Mouse (Mus musculus) CH12.LX (cell line): ENCODE results near the gene Thtpa. TPM values are rescaled to one million over a fixed set of nuclear protein-coding genes. Genes with fewer than 3 reads are reported as not detected.

ENCODE experiments used
- DNase-seq: peaks from one replicate; pipeline ENCODE4 v3.0.0-alpha.2; 2013; ENCODE audit errors: extremely low read depth
- H3K27ac ChIP-seq: 2 replicates; pipeline ENCODE4 v1.5.1; 2012; ENCODE audit warnings: low read depth, mild to moderate bottlenecking, control low read depth, moderate library complexity; ENCODE audit not compliant: insufficient read depth
- H3K27me3 ChIP-seq: replicated peaks from 2 replicates; pipeline ENCODE3; 2012; ENCODE audit warnings: inconsistent platforms
- H3K36me3 ChIP-seq, 2 experiments: replicated peaks in 1 of 2; 2 replicates each; pipeline versions ENCODE3 to v1.6.1; 2012; ENCODE audit warnings: inconsistent platforms in 1 of 2, low read length in 1 of 2, mild to moderate bottlenecking in 1 of 2, mixed read lengths in 1 of 2, moderate library complexity in 1 of 2; ENCODE audit not compliant: control insufficient read depth in 1 of 2, insufficient read depth in 1 of 2
- H3K4me1 ChIP-seq, 2 experiments: 2 replicates each; pipeline ENCODE4 v1.6.1; 2012; ENCODE audit warnings: inconsistent platforms in 1 of 2, moderate library complexity in 1 of 2; ENCODE audit not compliant: insufficient read depth in 2 of 2, control insufficient read depth in 1 of 2
- H3K4me2 ChIP-seq: 2 replicates; pipeline ENCODE4 v1.6.1; 2012; ENCODE audit warnings: low read depth, mild to moderate bottlenecking, control low read depth; ENCODE audit not compliant: poor library complexity, insufficient read depth, severe bottlenecking
- H3K4me3 ChIP-seq, 3 experiments: fragments of 150-350 bp in 1 of 3; sonication (generic) in 1 of 3; replicated peaks in 1 of 3; 2 replicates each; pipeline versions ENCODE3 to v1.5.1; 2011 to 2012; ENCODE audit warnings: low read depth in 2 of 3, low read length in 2 of 3, mild to moderate bottlenecking in 2 of 3, moderate library complexity in 2 of 3, control low read depth in 1 of 3, improper control_type of control experiment in 1 of 3, inconsistent platforms in 1 of 3, mixed read lengths in 1 of 3; ENCODE audit not compliant: poor library complexity in 1 of 3
- H3K79me2 ChIP-seq: replicated peaks from 2 replicates; pipeline ENCODE4 v1.6.1; 2012; ENCODE audit warnings: mild to moderate bottlenecking, moderate library complexity; ENCODE audit not compliant: control insufficient read depth, poor library complexity, insufficient read depth, severe bottlenecking; ENCODE audit errors: extremely low read depth
- H3K9ac ChIP-seq: 2 replicates; pipeline ENCODE4 v1.6.1; 2012; ENCODE audit warnings: low read depth, mild to moderate bottlenecking, control low read depth, moderate library complexity; ENCODE audit not compliant: insufficient read depth
- H3K9me3 ChIP-seq: replicated peaks from 2 replicates; pipeline ENCODE3; 2012; ENCODE audit warnings: low read length, inconsistent platforms, mixed read lengths
- BHLHE40 ChIP-seq: IDR thresholded peaks from 2 replicates; pipeline ENCODE4 v1.6.1; 2011; ENCODE audit warnings: mild to moderate bottlenecking, low read depth, low read length, improper control_type of control experiment
- CHD2 ChIP-seq: IDR thresholded peaks from 2 replicates; pipeline ENCODE4 v1.6.1; 2011; ENCODE audit warnings: low read length, improper control_type of control experiment
- CTCF ChIP-seq, 2 experiments: IDR thresholded peaks in 1 of 2; conservative IDR thresholded peaks in 1 of 2; 2 replicates each; pipeline ENCODE4 v1.5.1; 2011 to 2012; ENCODE audit warnings: low read depth in 2 of 2, low read length in 2 of 2, improper control_type of control experiment in 1 of 2, inconsistent platforms in 1 of 2, mild to moderate bottlenecking in 1 of 2, moderate library complexity in 1 of 2
- E2F4 ChIP-seq: IDR thresholded peaks from 2 replicates; pipeline ENCODE4 v1.6.1; 2011; ENCODE audit warnings: low read depth, low read length, improper control_type of control experiment; ENCODE audit not compliant: insufficient replicate concordance
- ELF1 ChIP-seq: IDR thresholded peaks from 2 replicates; pipeline ENCODE4 v1.6.1; 2014; ENCODE audit warnings: low read depth, mild to moderate bottlenecking, inconsistent platforms, low read length, improper control_type of control experiment
- ETS1 ChIP-seq: conservative IDR thresholded peaks from 2 replicates; pipeline ENCODE4 v1.6.1; 2012; ENCODE audit warnings: low read depth, mild to moderate bottlenecking, inconsistent platforms, low read length, improper control_type of control experiment, moderate library complexity
- GABPA ChIP-seq: IDR thresholded peaks from 2 replicates; pipeline ENCODE4 v1.6.1; 2012; ENCODE audit warnings: low read depth, low read length, improper control_type of control experiment, inconsistent platforms; ENCODE audit not compliant: insufficient replicate concordance
- HCFC1 ChIP-seq: IDR thresholded peaks from 2 replicates; pipeline ENCODE4 v1.6.1; 2012; ENCODE audit warnings: low read depth, mild to moderate bottlenecking, inconsistent platforms, low read length, improper control_type of control experiment
- JUND ChIP-seq: conservative IDR thresholded peaks from 2 replicates; pipeline ENCODE4 v1.6.1; 2011; ENCODE audit warnings: low read depth, low read length, improper control_type of control experiment
- KAT2A ChIP-seq: IDR thresholded peaks from 2 replicates; pipeline ENCODE4 v1.6.1; 2012; ENCODE audit warnings: low read length, improper control_type of control experiment, inconsistent platforms; ENCODE audit not compliant: insufficient replicate concordance
- MAFK ChIP-seq: IDR thresholded peaks from 2 replicates; pipeline ENCODE4 v1.6.1; 2011; ENCODE audit warnings: low read length, improper control_type of control experiment; ENCODE audit not compliant: insufficient replicate concordance
- MXI1 ChIP-seq: IDR thresholded peaks from 2 replicates; pipeline ENCODE4 v1.6.1; 2011; ENCODE audit warnings: mild to moderate bottlenecking, low read depth, low read length, improper control_type of control experiment
- MYC ChIP-seq: IDR thresholded peaks from 2 replicates; pipeline ENCODE4 v1.6.1; 2011; ENCODE audit warnings: low read depth, mild to moderate bottlenecking, improper control_type of control experiment, low read length
- PAX5 ChIP-seq: IDR thresholded peaks from 2 replicates; pipeline ENCODE4 v1.6.1; 2012; ENCODE audit warnings: low read length, inconsistent platforms, mixed read lengths
- POLR2A ChIP-seq: IDR thresholded peaks from 2 replicates; pipeline ENCODE4 v1.6.1; 2011; ENCODE audit warnings: low read depth, mild to moderate bottlenecking, improper control_type of control experiment, low read length
- POLR2AphosphoS2 ChIP-seq: IDR thresholded peaks from 2 replicates; pipeline ENCODE4 v1.6.1; 2011; ENCODE audit warnings: low read depth, low read length, improper control_type of control experiment
- RAD21 ChIP-seq: IDR thresholded peaks from 2 replicates; pipeline ENCODE4 v1.6.1; 2011; ENCODE audit warnings: low read depth, mild to moderate bottlenecking, low read length, improper control_type of control experiment, moderate library complexity
- SIN3A ChIP-seq: IDR thresholded peaks from 2 replicates; pipeline ENCODE4 v1.6.1; 2012; ENCODE audit warnings: low read length, improper control_type of control experiment, inconsistent platforms
- SMC3 ChIP-seq: IDR thresholded peaks from 2 replicates; pipeline ENCODE4 v1.6.1; 2011; ENCODE audit warnings: low read depth, low read length, improper control_type of control experiment
- TCF12 ChIP-seq: IDR thresholded peaks from 2 replicates; pipeline ENCODE4 v1.6.1; 2014; ENCODE audit warnings: low read depth, mild to moderate bottlenecking, inconsistent platforms, low read length, improper control_type of control experiment
- UBTF ChIP-seq: IDR thresholded peaks from 2 replicates; pipeline ENCODE4 v1.6.1; 2012; ENCODE audit warnings: low read depth, mild to moderate bottlenecking, inconsistent platforms, low read length, improper control_type of control experiment, moderate library complexity
- dilution Hi-C: fragments of 300-500 bp; cut with MboI; formaldehyde crosslinking; loops from 2 replicates; pipeline ENCODE4 v1.14.3; 2020; ENCODE audit warnings: low sequenced_read_pairs; ENCODE audit not compliant: extremely low pct_unique_long_range_greater_than_20kb, extremely low pct_ligation_motif_present
- in situ Hi-C: fragments of 300-500 bp; cut with MboI; formaldehyde crosslinking; loops from 3 replicates; pipeline ENCODE4 v1.14.3; 2019; ENCODE audit warnings: low sequenced_read_pairs, low pct_ligation_motif_present, low pct_unique_long_range_greater_than_20kb, mixed read lengths
- polyA plus RNA-seq: library from polyadenylated mRNA; unstranded; fragments of >175 nt; gene quantifications from 2 replicates; pipeline ENCODE4 v1.2.1, GENCODE M21; 2012; ENCODE audit warnings: low read depth; ENCODE audit not compliant: insufficient read length
- total RNA-seq, 2 experiments: library from RNA; depleted of rRNA; stranded (reverse); fragments of 300-350 nt in 1 of 2; fragments of >200 nt in 1 of 2; gene quantifications; 2 replicates each; pipeline ENCODE4 v1.2.3; 2012 to 2014

Thtpa gene
- total and polyA plus RNA-seq, 3 experiments = 4.0 to 9.4 (median 6.7) TPM

- no peak for DNase-seq
- in situ Hi-C loops = loop anchor here (10.0 kb wide), 1 partner anchor 99 kb away; no protein-coding TSS in a partner anchor
These were observed 21.3 kb downstream of the Thtpa start for GRCm38 (mm10) chr14:55115846-55116245.

GRCm38 (mm10) chr14:55116425-55117200 lies 22.0 kb downstream of the Thtpa start, which contains the start of gene Jph4:
Gene Jph4, minus strand, starts transcription at chr14:55116935.
- H3K79me2 ChIP-seq = no peaks in the 10 kb centered on the region
- no peaks in the 10 kb centered on the region for H3K4me1 ChIP-seq
- H3K9me3 ChIP-seq = peaks cover 2% of the 10 kb centered on the region
- H3K36me3 ChIP-seq = no peaks in the 10 kb centered on the region
- in situ Hi-C loops = loop anchor here (10.0 kb wide), 1 partner anchor 98 kb away; no protein-coding TSS in a partner anchor
- H3K9ac ChIP-seq = no peak within 1 kb of the TSS
- peaks cover 18% of the 10 kb centered on the region for H3K27me3 ChIP-seq
- DNase-seq = no peak
- no peak within 1 kb of the TSS for H3K4me2 ChIP-seq
- no peak within 1 kb of the TSS for H3K27ac ChIP-seq
- TF ChIP-seq MXI1 (no peak), POLR2A (no peak), CHD2 (no peak), ELF1 (no peak), KAT2A (no peak), ETS1 (no peak), JUND (no peak), MAFK (no peak), BHLHE40 (no peak), POLR2AphosphoS2 (no peak), MYC (no peak), CTCF (conservative IDR thresholded peaks at IDR 0.05 in 1 of 2, IDR thresholded peaks at IDR 0.05 in 1 of 2; ENCODE audit: low read depth in 2 of 2, low read length in 2 of 2) (no peak), SIN3A (no peak)
- no peak within 1 kb of the TSS for H3K4me3 ChIP-seq
- dilution Hi-C loops = no loop called here

More at GRCm38 (mm10) chr14:55115846-55116245, 21.3 kb downstream of the Thtpa start:
- Histone ChIP-seq H3K36me3 (no peaks in the 10 kb centered on the region), H3K9me3 (peaks cover 2% of the 10 kb centered on the region), H3K79me2 (no peaks in the 10 kb centered on the region), H3K27me3 (peaks cover 18% of the 10 kb centered on the region), H3K9ac (no peak overlapping the region), H3K4me2 (no peak overlapping the region), H3K27ac (no peak overlapping the region), H3K4me1 (no peaks in the 10 kb centered on the region), H3K4me3 (no peak overlapping the region)
- dilution Hi-C loops = no loop called here
- TF ChIP-seq SMC3 (no peak), POLR2A (no peak), CHD2 (no peak), HCFC1 (no peak), UBTF (no peak), JUND (no peak), PAX5 (no peak), SIN3A (no peak), ETS1 (no peak), E2F4 (no peak), TCF12 (no peak), BHLHE40 (no peak), RAD21 (no peak), GABPA (no peak)
